Mouse (Mus musculus): ENCODE data around the gene Cadm4. TPM values are rescaled to one million over a fixed set of nuclear protein-coding genes. Genes with fewer than 3 reads are reported as not detected.
A peak's percentile ranks its signal among the peaks of the same experiment; 100 is the strongest.
"Not testable (repeated sequence)": the region's sequence is repeated elsewhere in the genome, so short reads cannot be mapped to it uniquely, and the experiment has no call there.

Gene Cadm4
- polyA plus RNA-seq, 1 experiment from 2014 or later, result 28.3 TPM

GRCm38 (mm10) chr7:24476338-24476737 is 5.5 kb upstream of the Cadm4 start:
- 80% methylated on average over 8 of the region's 8 CpGs for WGBS
- no peak for ATAC-seq (ENCODE audit: low FRiP score)
- H3K4me1 ChIP-seq (replicated peaks; ENCODE audit: control insufficient read depth, insufficient read depth, low read length), result peaks cover 16% of the 10 kb centered on the region
- H3K36me3 ChIP-seq (replicated peaks; ENCODE audit: control insufficient read depth, insufficient read depth), result no peaks in the 10 kb centered on the region
- H3K4me3 ChIP-seq (replicated peaks; ENCODE audit: low read length), result no peak overlapping the region
- no peak for DNase-seq (ENCODE audit: low spot score)
- no peak overlapping the region for H3K9ac ChIP-seq
- H3K27ac ChIP-seq, result no peak overlapping the region
- H3K4me2 ChIP-seq (replicated peaks), result no peak overlapping the region
- H3K9me3 ChIP-seq (ENCODE audit: control insufficient read depth, low read length), result no peaks in the 10 kb centered on the region
- no peaks in the 10 kb centered on the region for H3K27me3 ChIP-seq (ENCODE audit: control insufficient read depth, insufficient read depth, low read length)

DNA sequence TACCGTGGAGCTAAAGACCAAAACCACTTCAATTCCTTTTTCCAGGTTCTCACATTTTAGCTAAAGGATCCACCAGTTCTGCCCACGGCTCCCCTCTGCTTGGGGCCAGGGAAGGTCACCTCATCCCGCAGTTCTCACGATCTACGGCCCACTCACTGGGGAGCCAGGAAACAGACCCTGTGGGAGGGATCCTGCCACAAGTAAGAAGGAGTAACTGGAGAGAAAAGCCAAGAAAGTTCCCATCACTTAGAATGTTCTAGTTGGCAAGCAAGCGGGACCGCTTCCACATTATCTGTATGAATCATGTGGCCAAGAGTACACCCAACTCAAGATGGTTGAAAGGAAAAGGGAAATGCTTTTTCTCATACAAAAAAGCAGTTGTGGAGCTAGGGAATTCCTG is 5.0 kb upstream of the Cadm4 start:
- no peaks in the 10 kb centered on the region for H3K9me3 ChIP-seq (ENCODE audit: control insufficient read depth, low read length)
- no peak overlapping the region for H3K27ac ChIP-seq
- H3K36me3 ChIP-seq (replicated peaks; ENCODE audit: control insufficient read depth, insufficient read depth), result no peaks in the 10 kb centered on the region
- no peak overlapping the region for H3K4me2 ChIP-seq (replicated peaks)
- no peak overlapping the region for H3K4me3 ChIP-seq (replicated peaks; ENCODE audit: low read length)
- 85% methylated on average over 7 of the region's 7 CpGs for WGBS
- ATAC-seq (ENCODE audit: low FRiP score), result no peak
- no peak overlapping the region for H3K9ac ChIP-seq
- no peaks in the 10 kb centered on the region for H3K27me3 ChIP-seq (ENCODE audit: control insufficient read depth, insufficient read depth, low read length)
- peaks cover 16% of the 10 kb centered on the region for H3K4me1 ChIP-seq (replicated peaks; ENCODE audit: control insufficient read depth, insufficient read depth, low read length)
- no peak for DNase-seq (ENCODE audit: low spot score)

- no peak overlapping the region for H3K27ac ChIP-seq
- ATAC-seq (ENCODE audit: low FRiP score) (no peak), DNase-seq (ENCODE audit: low spot score) (no peak)
- no peaks in the 10 kb centered on the region for H3K27me3 ChIP-seq (ENCODE audit: control insufficient read depth, insufficient read depth, low read length)
- no peak overlapping the region for H3K4me3 ChIP-seq (replicated peaks; ENCODE audit: low read length)
- H3K9ac ChIP-seq, result no peak overlapping the region
- no peak overlapping the region for H3K4me2 ChIP-seq (replicated peaks)
- no peaks in the 10 kb centered on the region for H3K9me3 ChIP-seq (ENCODE audit: control insufficient read depth, low read length)
- H3K36me3 ChIP-seq (replicated peaks; ENCODE audit: control insufficient read depth, insufficient read depth), result no peaks in the 10 kb centered on the region
- 90% methylated on average over 5 of the region's 5 CpGs for WGBS
- peaks cover 28% of the 10 kb centered on the region for H3K4me1 ChIP-seq (replicated peaks; ENCODE audit: control insufficient read depth, insufficient read depth, low read length)
Measured at GRCm38 (mm10) chr7:24478911-24479310, 2.9 kb upstream of the Cadm4 start.

DNA sequence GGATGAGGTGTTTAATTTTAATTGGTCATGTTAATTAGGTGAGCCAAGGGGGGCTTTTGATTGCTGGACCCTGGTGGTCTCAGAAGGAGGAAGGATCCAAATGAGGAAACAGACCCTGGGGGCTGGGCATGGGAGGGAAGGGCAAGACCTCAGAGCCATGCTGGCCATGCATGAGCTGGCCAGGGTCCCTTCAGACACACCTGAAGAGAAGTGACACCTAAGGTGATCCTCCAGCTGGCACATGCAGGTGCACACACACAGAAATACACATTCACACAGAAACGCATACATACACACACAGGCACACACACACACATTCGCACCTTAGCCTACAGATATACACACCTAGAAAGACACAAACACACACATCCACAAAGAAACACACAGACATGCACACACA is 2.1 kb upstream of the Cadm4 start:
- Histone ChIP-seq H3K4me1 (replicated peaks; ENCODE audit: control insufficient read depth, insufficient read depth, low read length) (peaks cover 35% of the 10 kb centered on the region), H3K36me3 (replicated peaks; ENCODE audit: control insufficient read depth, insufficient read depth) (no peaks in the 10 kb centered on the region), H3K9me3 (ENCODE audit: control insufficient read depth, low read length) (no peaks in the 10 kb centered on the region), H3K9ac (no peak overlapping the region), H3K4me2 (replicated peaks) (peak overlapping the region; percentile 76), H3K27me3 (ENCODE audit: control insufficient read depth, insufficient read depth, low read length) (no peaks in the 10 kb centered on the region), H3K4me3 (replicated peaks; ENCODE audit: low read length) (0 out of 2 replicates have a peak overlapping the region, but pooled peaks have one; percentile 84), H3K27ac (0 out of 2 replicates have a peak overlapping the region, but pooled peaks have one; percentile 14)
- WGBS, result 95% methylated on average over 2 of the region's 2 CpGs
- ATAC-seq (ENCODE audit: low FRiP score) (no peak), DNase-seq (ENCODE audit: low spot score) (no peak)

- H3K9ac ChIP-seq, result peak overlapping the region; percentile 28; the same call in 1 of the 2 replicates
- 53% methylated on average over 18 of the region's 18 CpGs for WGBS
- no peaks in the 10 kb centered on the region for H3K27me3 ChIP-seq (ENCODE audit: control insufficient read depth, insufficient read depth, low read length)
- 0 out of 2 replicates have a peak overlapping the region, but pooled peaks have one; percentile 14 for H3K27ac ChIP-seq
- H3K9me3 ChIP-seq (ENCODE audit: control insufficient read depth, low read length), result no peaks in the 10 kb centered on the region
- H3K36me3 ChIP-seq (replicated peaks; ENCODE audit: control insufficient read depth, insufficient read depth), result no peaks in the 10 kb centered on the region
- peaks cover 42% of the 10 kb centered on the region for H3K4me1 ChIP-seq (replicated peaks; ENCODE audit: control insufficient read depth, insufficient read depth, low read length)
- DNase-seq (ENCODE audit: low spot score) (no peak), ATAC-seq (ENCODE audit: low FRiP score) (no peak)
- peak overlapping the region; percentile 76 for H3K4me2 ChIP-seq (replicated peaks)
- H3K4me3 ChIP-seq (replicated peaks; ENCODE audit: low read length), result peak overlapping the region; percentile 84
Measured at GRCm38 (mm10) chr7:24480121-24480941, 1.5 kb upstream of the Cadm4 start.

DNA sequence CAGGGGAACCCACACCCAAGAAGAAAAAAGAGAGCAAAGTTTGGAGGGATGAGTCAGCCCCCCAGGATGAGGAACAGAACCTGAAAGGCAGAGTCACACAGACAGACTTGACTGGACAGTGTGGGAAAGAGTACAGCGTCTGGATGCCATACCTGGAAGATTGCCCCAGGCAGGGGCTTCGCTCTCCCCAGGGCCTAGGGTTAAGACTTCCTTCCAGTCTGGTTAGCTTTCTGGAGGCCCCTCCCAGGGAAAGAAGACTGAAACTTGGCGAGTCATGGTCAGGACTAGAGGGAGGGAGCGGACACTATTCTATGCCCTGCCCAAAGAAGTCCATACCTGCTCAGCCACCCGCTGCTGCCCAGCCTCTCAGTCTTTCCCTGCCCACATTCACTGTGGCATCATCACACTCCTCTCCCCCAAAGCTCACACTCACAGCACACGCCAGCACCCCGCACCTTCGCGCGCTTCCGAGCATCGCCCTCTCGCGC is 793 bp upstream of the Cadm4 start:
- Histone ChIP-seq H3K4me1 (replicated peaks; ENCODE audit: control insufficient read depth, insufficient read depth, low read length) (peaks cover 49% of the 10 kb centered on the region), H3K4me3 (replicated peaks; ENCODE audit: low read length) (peak overlapping the region; percentile 84), H3K27me3 (ENCODE audit: control insufficient read depth, insufficient read depth, low read length) (no peaks in the 10 kb centered on the region), H3K27ac (peak overlapping the region; percentile 86), H3K36me3 (replicated peaks; ENCODE audit: control insufficient read depth, insufficient read depth) (no peaks in the 10 kb centered on the region), H3K9me3 (ENCODE audit: control insufficient read depth, low read length) (no peaks in the 10 kb centered on the region), H3K9ac (peak overlapping the region; percentile 93), H3K4me2 (replicated peaks) (peak overlapping the region; percentile 76)
- DNase-seq (ENCODE audit: low spot score) (no peak), ATAC-seq (ENCODE audit: low FRiP score) (peak; percentile 1; the same call in 1 of the 2 replicates)
- WGBS, result 11% methylated on average over 14 of the region's 14 CpGs

GRCm38 (mm10) chr7:24482208-24483020 is 591 bp downstream of the Cadm4 start:
- Histone ChIP-seq H3K4me2 (replicated peaks) (peak overlapping the region; percentile 76), H3K36me3 (replicated peaks; ENCODE audit: control insufficient read depth, insufficient read depth) (no peaks in the 10 kb centered on the region), H3K4me1 (replicated peaks; ENCODE audit: control insufficient read depth, insufficient read depth, low read length) (peaks cover 62% of the 10 kb centered on the region), H3K27ac (peak overlapping the region; percentile 86), H3K9me3 (ENCODE audit: control insufficient read depth, low read length) (no peaks in the 10 kb centered on the region), H3K9ac (peak overlapping the region; percentile 93), H3K27me3 (ENCODE audit: control insufficient read depth, insufficient read depth, low read length) (no peaks in the 10 kb centered on the region), H3K4me3 (replicated peaks; ENCODE audit: low read length) (peak overlapping the region; percentile 84)
- ATAC-seq (ENCODE audit: low FRiP score), result peak; percentile 48
- DNase-seq (ENCODE audit: low spot score), result no peak
- under 1% methylated on average over 15 of the region's 38 CpGs for WGBS

GRCm38 (mm10) chr7:24483291-24483690 is 1.5 kb downstream of the Cadm4 start:
- DNase-seq (ENCODE audit: low spot score); H3K9me3 ChIP-seq (ENCODE audit: control insufficient read depth, low read length); ATAC-seq (ENCODE audit: low FRiP score); H3K27me3 ChIP-seq (ENCODE audit: control insufficient read depth, insufficient read depth, low read length); H3K27ac ChIP-seq; H3K36me3 ChIP-seq (replicated peaks; ENCODE audit: control insufficient read depth, insufficient read depth): not testable (repeated sequence)
- H3K4me2 ChIP-seq (replicated peaks), result peak overlapping the region; percentile 76
- peak overlapping the region; percentile 84 for H3K4me3 ChIP-seq (replicated peaks; ENCODE audit: low read length)
- peak overlapping the region; percentile 93 for H3K9ac ChIP-seq
- peaks cover 65% of the 10 kb centered on the region for H3K4me1 ChIP-seq (replicated peaks; ENCODE audit: control insufficient read depth, insufficient read depth, low read length)
- 50% methylated on average over 6 of the region's 6 CpGs for WGBS

GRCm38 (mm10) chr7:24485481-24485880 is 3.7 kb downstream of the Cadm4 start:
- H3K4me3 ChIP-seq (replicated peaks; ENCODE audit: low read length), result peak overlapping the region; percentile 20
- 75% methylated on average over 9 of the region's 9 CpGs for WGBS
- no peaks in the 10 kb centered on the region for H3K27me3 ChIP-seq (ENCODE audit: control insufficient read depth, insufficient read depth, low read length)
- peak overlapping the region; percentile 77 for H3K27ac ChIP-seq
- H3K9me3 ChIP-seq (ENCODE audit: control insufficient read depth, low read length), result no peaks in the 10 kb centered on the region
- ATAC-seq (ENCODE audit: low FRiP score) (no peak), DNase-seq (ENCODE audit: low spot score) (no peak)
- H3K4me1 ChIP-seq (replicated peaks; ENCODE audit: control insufficient read depth, insufficient read depth, low read length), result peaks cover 56% of the 10 kb centered on the region
- peak overlapping the region; percentile 76 for H3K4me2 ChIP-seq (replicated peaks)
- H3K36me3 ChIP-seq (replicated peaks; ENCODE audit: control insufficient read depth, insufficient read depth), result peaks cover 15% of the 10 kb centered on the region; the same call in 1 of the 2 replicates
- peak overlapping the region; percentile 52 for H3K9ac ChIP-seq

Measured in hindbrain, embryonic 14.5 days (tissue).